Mouse (Mus musculus) hindbrain, embryonic 12.5 days (tissue): ENCODE measurements around the gene Rabggtb. TPM values are rescaled to one million over a fixed set of nuclear protein-coding genes. Genes with fewer than 3 reads are reported as not detected.

Source experiments
- ATAC-seq: fragments of 200-750 bp; cut with Nextera tagmentation; 2 replicates; pipeline ENCODE4 v1.8.0; 2017; ENCODE audit warnings: moderate TSS enrichment; ENCODE audit not compliant: low FRiP score
- H3K27ac ChIP-seq: fragments of 300-500 bp; sonication (generic); 2 replicates; pipeline ENCODE4 v1.5.1; 2016; ENCODE audit warnings: mild to moderate bottlenecking
- H3K27me3 ChIP-seq: fragments of 300-500 bp; sonication (generic); 2 replicates; pipeline ENCODE4 v1.6.1; 2016; ENCODE audit warnings: mild to moderate bottlenecking
- H3K36me3 ChIP-seq: fragments of 300-500 bp; sonication (generic); 2 replicates; pipeline ENCODE4 v1.6.1; 2016; ENCODE audit warnings: mild to moderate bottlenecking
- H3K4me1 ChIP-seq: fragments of 300-500 bp; sonication (generic); 2 replicates; pipeline ENCODE4 v1.6.1; 2016
- H3K4me2 ChIP-seq: fragments of 300-500 bp; sonication (generic); replicated peaks from 2 replicates; pipeline ENCODE4 v1.6.1; 2016; ENCODE audit warnings: mild to moderate bottlenecking
- H3K4me3 ChIP-seq: fragments of 300-500 bp; sonication (generic); 2 replicates; pipeline ENCODE4 v1.5.1; 2016; ENCODE audit warnings: mild to moderate bottlenecking
- H3K9ac ChIP-seq: fragments of 300-500 bp; sonication (generic); 2 replicates; pipeline ENCODE4 v1.6.1; 2016; ENCODE audit warnings: mild to moderate bottlenecking, moderate library complexity
- H3K9me3 ChIP-seq: fragments of 300-500 bp; sonication (generic); replicated peaks from 2 replicates; pipeline ENCODE4 v1.6.1; 2016; ENCODE audit warnings: mild to moderate bottlenecking
- WGBS: fragments of 180-500 bp; shearing (Covaris S2); methylation state at CpG from one replicate; pipeline ENCODE4 v1.1.7; 2016; 5-methylcytosine and 5-hydroxymethylcytosine counted together
- polyA plus RNA-seq: library from polyadenylated mRNA; unstranded; fragments of >200 nt; fragmentation: Nextera tagmentation; extraction: Ambion mirVana; gene quantifications from 2 replicates; pipeline ENCODE4 v1.2.1, GENCODE M21; 2016

Gene Rabggtb
- polyA plus RNA-seq, 1 experiment from 2014 or later = 36.5 TPM

- Histone ChIP-seq H3K36me3 (peaks cover 25% of the 10 kb centered on the region), H3K4me2 (peak overlapping the region; percentile 89), H3K4me1 (peaks cover 34% of the 10 kb centered on the region), H3K4me3 (peak overlapping the region; percentile 91), H3K9ac (peak overlapping the region; percentile 90), H3K9me3 (no peaks in the 10 kb centered on the region), H3K27me3 (no peaks in the 10 kb centered on the region), H3K27ac (peak overlapping the region; percentile 95)
- 53% methylated on average over 6 of the region's 6 CpGs for WGBS
- ATAC-seq = no peak
Measured at GRCm38 (mm10) chr3:153913510-153914243, 868 bp upstream of the Rabggtb start.

- H3K36me3 ChIP-seq = peaks cover 39% of the 10 kb centered on the region
- WGBS = 3% methylated on average over 12 of the region's 12 CpGs
- no peak for ATAC-seq
- H3K27me3 ChIP-seq = no peaks in the 10 kb centered on the region
- peak overlapping the region; percentile 90 for H3K9ac ChIP-seq
- H3K27ac ChIP-seq = peak overlapping the region; percentile 95; the same call in 1 of the 2 replicates
- H3K4me2 ChIP-seq = peak overlapping the region; percentile 89
- H3K4me3 ChIP-seq = peak overlapping the region; percentile 91
- H3K9me3 ChIP-seq = no peaks in the 10 kb centered on the region
- peaks cover 38% of the 10 kb centered on the region for H3K4me1 ChIP-seq
Measured at GRCm38 (mm10) chr3:153911882-153912440, 848 bp downstream of the Rabggtb start.

- Histone ChIP-seq H3K9me3 (no peaks in the 10 kb centered on the region), H3K4me3 (peak overlapping the region; percentile 91), H3K27me3 (no peaks in the 10 kb centered on the region), H3K9ac (peak overlapping the region; percentile 90), H3K36me3 (peaks cover 45% of the 10 kb centered on the region), H3K27ac (no peak overlapping the region), H3K4me1 (peaks cover 38% of the 10 kb centered on the region), H3K4me2 (peak overlapping the region; percentile 89)
- 50% methylated on average over 8 of the region's 8 CpGs for WGBS
- no peak for ATAC-seq
Measured at GRCm38 (mm10) chr3:153911197-153911881, 1.5 kb downstream of the Rabggtb start.

- ATAC-seq = no peak
- no peak overlapping the region for H3K27ac ChIP-seq
- 78% methylated on average over 7 of the region's 7 CpGs for WGBS
- H3K36me3 ChIP-seq = peaks cover 54% of the 10 kb centered on the region
- no peak overlapping the region for H3K4me3 ChIP-seq
- H3K27me3 ChIP-seq = no peaks in the 10 kb centered on the region
- peak overlapping the region; percentile 89 for H3K4me2 ChIP-seq
- 0 out of 2 replicates have a peak overlapping the region, but pooled peaks have one; percentile 90 for H3K9ac ChIP-seq
- H3K9me3 ChIP-seq = no peaks in the 10 kb centered on the region
- peaks cover 38% of the 10 kb centered on the region for H3K4me1 ChIP-seq
Measured at GRCm38 (mm10) chr3:153910489-153910888, 2.3 kb downstream of the Rabggtb start.

- 87% methylated on average over 5 of the region's 5 CpGs for WGBS
- peaks cover 38% of the 10 kb centered on the region for H3K4me1 ChIP-seq
- peaks cover 68% of the 10 kb centered on the region for H3K36me3 ChIP-seq
Measured at GRCm38 (mm10) chr3:153908919-153909318, 3.9 kb downstream of the Rabggtb start.

GRCm38 (mm10) chr3:153906136-153906871 is 6.5 kb downstream of the Rabggtb start, which contains the start of gene Msh4:
TSS of gene Msh4 (minus strand) at chr3:153906138.
- no peak within 1 kb of the TSS for H3K27ac ChIP-seq
- H3K9ac ChIP-seq = no peak within 1 kb of the TSS
- peaks cover 73% of the 10 kb centered on the region for H3K36me3 ChIP-seq
- H3K9me3 ChIP-seq = no peaks in the 10 kb centered on the region
- 88% methylated on average over 9 of the region's 9 CpGs for WGBS
- H3K27me3 ChIP-seq = no peaks in the 10 kb centered on the region
- no peak within 1 kb of the TSS for H3K4me3 ChIP-seq
- peaks cover 25% of the 10 kb centered on the region for H3K4me1 ChIP-seq
- peak; percentile 35; the same call in 1 of the 2 replicates for ATAC-seq
- no peak within 1 kb of the TSS for H3K4me2 ChIP-seq

More at GRCm38 (mm10) chr3:153908919-153909318, 3.9 kb downstream of the Rabggtb start:
- H3K9ac ChIP-seq = no peak overlapping the region; the same call in 1 of the 2 replicates
- H3K4me2 ChIP-seq = no peak overlapping the region
- H3K27ac ChIP-seq = no peak overlapping the region
- no peak overlapping the region for H3K4me3 ChIP-seq
- H3K27me3 ChIP-seq = no peaks in the 10 kb centered on the region
- no peak for ATAC-seq
- H3K9me3 ChIP-seq = no peaks in the 10 kb centered on the region

- 85% methylated on average over 49 of the region's 49 CpGs for WGBS
- Histone ChIP-seq H3K9ac (no peak overlapping the region), H3K4me1 (peaks cover 17% of the 10 kb centered on the region), H3K27me3 (no peaks in the 10 kb centered on the region), H3K9me3 (no peaks in the 10 kb centered on the region), H3K36me3 (peaks cover 66% of the 10 kb centered on the region), H3K27ac (no peak overlapping the region), H3K4me2 (no peak overlapping the region), H3K4me3 (no peak overlapping the region)
- ATAC-seq = peak; percentile 41
Measured at GRCm38 (mm10) chr3:153905251-153906135, 7.3 kb downstream of the Rabggtb start.

GRCm38 (mm10) chr3:153904586-153904985 is 8.2 kb downstream of the Rabggtb start:
- H3K27me3 ChIP-seq = no peaks in the 10 kb centered on the region
- peak; percentile 55; the same call in 1 of the 2 replicates for ATAC-seq
- WGBS = 71% methylated on average over 6 of the region's 6 CpGs
- no peak overlapping the region for H3K4me3 ChIP-seq
- H3K9ac ChIP-seq = no peak overlapping the region
- H3K36me3 ChIP-seq = peaks cover 57% of the 10 kb centered on the region
- no peak overlapping the region for H3K27ac ChIP-seq
- H3K9me3 ChIP-seq = no peaks in the 10 kb centered on the region
- peaks cover 9% of the 10 kb centered on the region; the same call in 1 of the 2 replicates for H3K4me1 ChIP-seq
- H3K4me2 ChIP-seq = no peak overlapping the region

- H3K27me3 ChIP-seq = no peaks in the 10 kb centered on the region
- no peak overlapping the region for H3K9ac ChIP-seq
- H3K27ac ChIP-seq = no peak overlapping the region
- H3K4me2 ChIP-seq = no peak overlapping the region
- 78% methylated on average over 3 of the region's 3 CpGs for WGBS
- H3K36me3 ChIP-seq = peaks cover 37% of the 10 kb centered on the region
- no peaks in the 10 kb centered on the region for H3K9me3 ChIP-seq
- no peak overlapping the region for H3K4me3 ChIP-seq
- H3K4me1 ChIP-seq = no peaks in the 10 kb centered on the region
- ATAC-seq = no peak
Measured at GRCm38 (mm10) chr3:153902595-153902994, 10.2 kb downstream of the Rabggtb start.

DNA sequence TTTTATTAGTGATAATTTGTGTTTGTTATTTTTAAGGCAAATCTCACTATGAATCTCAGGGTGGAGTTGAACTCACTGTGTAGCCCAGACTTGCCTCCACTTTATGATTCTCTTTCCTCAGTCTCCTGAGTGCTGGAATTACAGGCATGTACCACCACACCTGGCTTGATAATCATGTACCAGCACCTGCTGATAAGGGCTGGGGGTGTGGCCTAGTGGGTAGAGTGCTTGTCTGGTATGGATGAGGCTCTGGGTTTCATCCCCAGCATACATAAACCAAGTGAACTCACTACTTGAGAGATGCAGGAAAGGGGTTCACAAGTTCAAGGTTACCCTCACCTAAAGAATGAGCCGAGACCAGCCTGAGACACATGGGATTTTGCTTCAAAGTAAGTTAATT is 10.9 kb downstream of the Rabggtb start:
- Histone ChIP-seq H3K4me2 (no peak overlapping the region), H3K9ac (no peak overlapping the region), H3K4me1 (no peaks in the 10 kb centered on the region), H3K4me3 (no peak overlapping the region), H3K27ac (no peak overlapping the region), H3K9me3 (no peaks in the 10 kb centered on the region), H3K36me3 (peaks cover 34% of the 10 kb centered on the region), H3K27me3 (no peaks in the 10 kb centered on the region)
- no peak for ATAC-seq
- WGBS = 90% methylated on average over 1 of the region's 1 CpGs

GRCm38 (mm10) chr3:153897216-153897615 is 15.6 kb downstream of the Rabggtb start:
- no peak overlapping the region for H3K4me3 ChIP-seq
- no peaks in the 10 kb centered on the region for H3K27me3 ChIP-seq
- H3K36me3 ChIP-seq = no peaks in the 10 kb centered on the region
- no peak overlapping the region for H3K4me2 ChIP-seq
- H3K9me3 ChIP-seq = no peaks in the 10 kb centered on the region
- ATAC-seq = no peak
- H3K9ac ChIP-seq = no peak overlapping the region
- no peaks in the 10 kb centered on the region for H3K4me1 ChIP-seq
- no peak overlapping the region for H3K27ac ChIP-seq
- 76% methylated on average over 6 of the region's 6 CpGs for WGBS
